Comparison of ENCODE assay signal across 13 mouse cellular contexts in the genomic region with DNA sequence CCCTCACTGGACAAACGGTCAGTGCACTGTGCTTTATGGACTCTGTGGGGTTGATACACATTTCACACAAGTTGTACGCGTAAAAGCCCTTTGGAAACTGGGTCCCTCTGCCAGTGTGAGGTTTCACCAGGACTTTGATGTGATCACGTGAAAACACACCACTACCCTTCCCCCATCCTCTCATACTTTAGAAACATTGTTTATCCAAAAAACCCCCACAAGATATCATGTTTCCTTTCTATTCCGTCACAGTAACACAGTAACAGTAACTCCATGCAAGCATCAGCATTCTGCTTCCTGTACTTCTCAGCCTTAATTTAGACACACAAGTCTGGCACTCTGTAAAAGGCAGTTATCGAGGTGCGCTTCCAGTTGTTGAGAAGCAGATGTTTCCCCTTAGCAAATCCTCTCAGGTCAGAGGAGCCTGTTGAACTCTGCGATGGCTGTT. TPM values are rescaled to one million over a fixed set of nuclear protein-coding genes. Genes with fewer than 3 reads are reported as not detected.
DNase-seq lines count a peak whose midpoint lies in the region; ATAC-seq lines count a peak whose summit lies in the region.
"Had no signal": no experiment of that assay in that cellular context is flagged by ENCODE, and none has a peak within 500 bp of the region (broad histone marks: within the 10 kb centered on the region; RNA-seq: fewer than 3 reads in every experiment).

No protein-coding gene starts in this region.

- no peak overlapping the region for H3K4me3 ChIP-seq in kidney, embryonic 14.5 days (ENCODE audit: low read length)
- H3K4me3 ChIP-seq in stomach, embryonic 16.5 days (replicated peaks; ENCODE audit: low read length), result no peak overlapping the region
- no peak overlapping the region for H3K4me3 ChIP-seq in forebrain, embryonic 10.5 days
- H3K4me3 ChIP-seq: intestine, embryonic 15.5 days; neural tube, embryonic 13.5 days had no signal

- H3K4me2 ChIP-seq in kidney, embryonic 14.5 days (replicated peaks; ENCODE audit: low read depth, low read length), result no peak overlapping the region
- no peak overlapping the region for H3K4me2 ChIP-seq in stomach, embryonic 16.5 days (ENCODE audit: low read depth, low read length)
- H3K4me2 ChIP-seq: intestine, embryonic 15.5 days; neural tube, embryonic 13.5 days had no signal

- peaks cover 8% of the 10 kb centered on the region; the same call in 1 of the 2 replicates for H3K4me1 ChIP-seq in kidney, embryonic 14.5 days (ENCODE audit: control insufficient read depth, insufficient read depth, low read length)
- no peaks in the 10 kb centered on the region; the same call in 1 of the 2 replicates for H3K4me1 ChIP-seq in stomach, embryonic 16.5 days (ENCODE audit: control insufficient read depth, insufficient read depth, low read length)
- H3K4me1 ChIP-seq in forebrain, embryonic 10.5 days, result peaks cover 6% of the 10 kb centered on the region; the same call in 1 of the 2 replicates
- H3K4me1 ChIP-seq: intestine, embryonic 15.5 days; neural tube, embryonic 13.5 days had no signal

- H3K27ac ChIP-seq in kidney, embryonic 14.5 days (ENCODE audit: low read depth, low read length), result 0 out of 2 replicates have a peak overlapping the region, but pooled peaks have one; percentile 51
- no peak overlapping the region for H3K27ac ChIP-seq in stomach, embryonic 16.5 days (ENCODE audit: low read length)
- no peak overlapping the region for H3K27ac ChIP-seq in forebrain, embryonic 10.5 days
- H3K27ac ChIP-seq: intestine, embryonic 15.5 days; neural tube, embryonic 13.5 days had no signal

- no peaks in the 10 kb centered on the region for H3K27me3 ChIP-seq in kidney, embryonic 14.5 days (ENCODE audit: control insufficient read depth, insufficient read depth, low read length)
- no peaks in the 10 kb centered on the region for H3K27me3 ChIP-seq in stomach, embryonic 16.5 days (ENCODE audit: control insufficient read depth, insufficient read depth, low read length)
- no peaks in the 10 kb centered on the region for H3K27me3 ChIP-seq in forebrain, embryonic 10.5 days (ENCODE audit: poor library complexity, severe bottlenecking)
- H3K27me3 ChIP-seq: intestine, embryonic 15.5 days; neural tube, embryonic 13.5 days had no signal

- H3K36me3 ChIP-seq in kidney, embryonic 14.5 days (ENCODE audit: control insufficient read depth, insufficient read depth, low read length), result no peaks in the 10 kb centered on the region
- no peaks in the 10 kb centered on the region for H3K36me3 ChIP-seq in stomach, embryonic 16.5 days (ENCODE audit: control insufficient read depth, insufficient read depth, low read length)
- no peaks in the 10 kb centered on the region for H3K36me3 ChIP-seq in forebrain, embryonic 10.5 days (replicated peaks)
- H3K36me3 ChIP-seq: intestine, embryonic 15.5 days; neural tube, embryonic 13.5 days had no signal

- ATAC-seq in kidney, embryonic 14.5 days (ENCODE audit: low FRiP score, low TSS enrichment), result no peak
- peak; percentile 40; the same call in 1 of the 2 replicates for ATAC-seq in stomach, embryonic 16.5 days (ENCODE audit: insufficient read depth, low FRiP score)
- no peak for ATAC-seq in megakaryocyte progenitor cell, adult 5-6 weeks (replicated peaks; ENCODE audit: poor library complexity)
- ATAC-seq: intestine, embryonic 15.5 days had no signal

- no peaks in the 10 kb centered on the region for H3K9me3 ChIP-seq in kidney, embryonic 14.5 days (ENCODE audit: control insufficient read depth, low read length)
- no peaks in the 10 kb centered on the region for H3K9me3 ChIP-seq in stomach, embryonic 16.5 days (replicated peaks; ENCODE audit: control insufficient read depth, low read length)
- H3K9me3 ChIP-seq in forebrain, embryonic 10.5 days, result no peaks in the 10 kb centered on the region
- H3K9me3 ChIP-seq: intestine, embryonic 15.5 days; neural tube, embryonic 13.5 days had no signal

- DNase-seq in kidney, adult 11 months, result peak; percentile 59
- no peak for DNase-seq in kidney, postnatal 10 days
- DNase-seq in T-cell, adult 2 months (ENCODE audit: low spot score), result peak; percentile 88
- DNase-seq in c-Kit-positive CD71-positive TER-119-positive erythroid progenitor cells, embryonic 14.5 days (ENCODE audit: low spot score), result no peak
- no peak for DNase-seq in forebrain, embryonic 10.5 days (ENCODE audit: extremely low spot score, low spot score)
- DNase-seq: adrenal gland, postnatal 36 days; gastrocnemius, postnatal 36 days; lung, adult 18-20 months had no signal

- H3K9ac ChIP-seq in kidney, embryonic 14.5 days (ENCODE audit: low read depth, low read length), result no peak overlapping the region
- H3K9ac ChIP-seq in stomach, embryonic 16.5 days (ENCODE audit: low read length), result no peak overlapping the region
- H3K9ac ChIP-seq: intestine, embryonic 15.5 days; neural tube, embryonic 13.5 days had no signal

- 34% methylated on average over 8 of the region's 8 CpGs for WGBS in kidney, embryonic 14.5 days
- WGBS in stomach, embryonic 16.5 days, result 50% methylated on average over 8 of the region's 8 CpGs
- WGBS in forebrain, embryonic 10.5 days, result 75% methylated on average over 8 of the region's 8 CpGs

RNA-seq across cellular contexts. Expression of a gene that starts 12.2 kb away (rescaled TPM):
- 1.0 and 1.2 TPM in 2 replicates for polyA plus RNA-seq in kidney, embryonic 14.5 days (2014; fragmentation: Nextera tagmentation; extraction: Ambion mirVana)
- polyA plus RNA-seq in stomach, embryonic 16.5 days (2015; fragmentation: Nextera tagmentation; extraction: Ambion mirVana), result 0.34 and 0.37 TPM in 2 replicates
- total RNA-seq in megakaryocyte progenitor cell, adult 5-6 weeks (2015), result 0.20 and 0.94 TPM in 2 replicates
- 0.20 and 0.21 TPM in 2 replicates for total RNA-seq in megakaryocyte progenitor cell, adult 5-6 weeks (2017)
- polyA plus RNA-seq in forebrain, embryonic 10.5 days (2016; fragmentation: Nextera tagmentation; extraction: Ambion mirVana), result 0.12 and 0.38 TPM in 2 replicates

RNA-seq across cellular contexts. Expression of a gene that starts 21.8 kb away (rescaled TPM):
- polyA plus RNA-seq in kidney, embryonic 14.5 days (2014; fragmentation: Nextera tagmentation; extraction: Ambion mirVana), result not detected in 2 replicates
- not detected in 2 replicates for polyA plus RNA-seq in stomach, embryonic 16.5 days (2015; fragmentation: Nextera tagmentation; extraction: Ambion mirVana)
- not detected in 2 replicates for total RNA-seq in megakaryocyte progenitor cell, adult 5-6 weeks (2015)
- total RNA-seq in megakaryocyte progenitor cell, adult 5-6 weeks (2017), result not detected in 2 replicates
- 0.16 TPM in 1 of 2 replicates, not detected in the other for polyA plus RNA-seq in forebrain, embryonic 10.5 days (2016; fragmentation: Nextera tagmentation; extraction: Ambion mirVana)
- total RNA-seq: adrenal gland, postnatal 36 days had no signal
- polyA plus RNA-seq: intestine, embryonic 15.5 days; neural tube, embryonic 13.5 days had no signal

Comparison
In these comparisons a context has a peak if more than half of its experiments do, and no peak if none do; other contexts are left out.
1. DNase-seq: peak in kidney, adult 11 months (single experiment) and T-cell, adult 2 months (single experiment); none in kidney, postnatal 10 days (single experiment), c-Kit-positive CD71-positive TER-119-positive erythroid progenitor cells, embryonic 14.5 days (single experiment) and forebrain, embryonic 10.5 days (single experiment).